Mouse (Mus musculus) brown adipose tissue, adult 24 weeks (tissue): Measurements from ENCODE around the gene Ccdc91. TPM values are rescaled to one million over a fixed set of nuclear protein-coding genes. Genes with fewer than 3 reads are reported as not detected.
A peak's percentile ranks its signal among the peaks of the same experiment; 100 is the strongest.

ENCODE experiments used
- H3K27ac ChIP-seq: fragments of 200-500 bp; replicated peaks from 2 replicates; pipeline ENCODE4 v1.5.1; 2012; ENCODE audit warnings: low read depth, mild to moderate bottlenecking, low read length
- H3K4me1 ChIP-seq: fragments of 200-500 bp; 2 replicates; pipeline ENCODE4 v1.6.1; 2012; ENCODE audit warnings: low read length, mixed read lengths; ENCODE audit not compliant: control insufficient read depth, insufficient read depth, insufficient read length
- H3K4me3 ChIP-seq: fragments of 200-500 bp; 2 replicates; pipeline ENCODE4 v1.5.1; 2012; ENCODE audit warnings: low read depth, mild to moderate bottlenecking, low read length, moderate library complexity; ENCODE audit not compliant: insufficient read depth
- polyA plus RNA-seq: library from polyadenylated mRNA; stranded (reverse); fragments of >200 nt; gene quantifications from 2 replicates; pipeline ENCODE4 v1.2.4, GENCODE M21; 2012; ENCODE audit not compliant: missing spikeins, insufficient read depth, insufficient read length

The Ccdc91 gene
- polyA plus RNA-seq, 1 experiment = 29.4 TPM

DNA sequence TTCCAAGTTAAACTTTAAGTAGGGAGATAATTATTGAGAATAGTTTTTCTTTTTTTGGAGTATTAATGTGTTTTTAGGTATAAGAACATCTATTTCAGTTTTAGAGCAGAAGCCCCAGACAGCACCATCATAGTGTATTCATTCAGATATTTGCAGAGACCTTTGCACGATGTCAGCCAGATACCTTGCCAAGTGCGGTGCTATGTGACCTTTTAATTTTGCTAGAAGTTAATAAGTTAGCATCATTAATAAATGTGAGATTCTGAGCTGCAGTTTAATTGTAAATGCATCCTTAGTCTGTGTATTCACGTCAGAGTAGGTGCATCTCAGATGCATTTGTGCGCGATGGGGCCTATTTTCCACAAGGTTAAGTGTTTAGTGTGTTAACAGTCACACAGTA, 59.3 kb downstream of the Ccdc91 start:
- H3K4me3 ChIP-seq = no peak overlapping the region
- H3K4me1 ChIP-seq = peaks cover 3% of the 10 kb centered on the region; the same call in 1 of the 2 replicates
- no peak overlapping the region for H3K27ac ChIP-seq

DNA sequence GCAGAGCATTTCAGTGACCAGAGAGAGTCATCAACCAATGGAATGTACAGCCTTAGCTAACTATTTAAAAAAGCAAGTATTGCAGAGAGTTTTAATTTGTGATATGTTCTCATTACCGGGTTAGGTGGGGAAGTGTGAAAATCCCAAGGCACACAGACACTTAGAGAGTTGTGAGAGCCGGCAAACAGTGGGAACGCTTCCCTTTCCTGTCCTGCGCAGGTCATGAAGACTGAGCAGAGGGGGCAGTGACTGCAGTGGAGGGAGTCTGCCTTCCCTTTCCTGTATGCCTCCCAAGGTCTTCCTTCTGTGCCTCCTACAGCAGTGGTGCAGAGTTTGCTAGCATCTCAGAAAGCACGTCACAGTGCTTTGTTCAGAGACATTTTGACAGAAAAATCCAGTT, 62.6 kb downstream of the Ccdc91 start:
- no peak overlapping the region for H3K4me3 ChIP-seq
- no peak overlapping the region for H3K27ac ChIP-seq
- peaks cover 3% of the 10 kb centered on the region; the same call in 1 of the 2 replicates for H3K4me1 ChIP-seq

DNA sequence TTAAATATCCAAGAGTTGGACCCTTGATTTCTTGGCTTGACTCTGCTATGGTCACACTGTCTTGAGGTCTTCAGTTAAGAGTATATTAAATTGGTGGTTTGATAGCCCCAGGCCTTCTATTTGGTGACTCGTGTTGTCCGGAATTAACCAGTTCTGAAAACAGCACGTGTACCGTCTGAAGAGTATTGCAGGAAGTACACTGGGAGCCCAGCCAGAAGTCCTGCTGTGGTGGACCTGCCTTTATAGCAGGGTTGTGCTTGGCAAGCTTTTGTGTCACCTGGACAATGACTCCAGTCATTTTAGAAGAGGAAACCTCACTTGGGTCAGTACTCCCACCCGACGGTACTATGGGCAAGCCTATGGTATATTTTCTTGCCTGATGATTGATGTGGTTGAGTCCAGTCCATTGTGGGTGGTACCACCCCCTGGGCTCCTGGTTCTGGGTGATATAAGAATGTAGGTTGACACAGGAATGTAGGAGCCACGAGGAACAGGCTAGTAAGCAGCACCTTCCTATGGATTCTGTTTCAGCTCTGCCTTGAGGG, 63.5 kb downstream of the Ccdc91 start:
- Histone ChIP-seq H3K4me3 (no peak overlapping the region), H3K4me1 (peaks cover 3% of the 10 kb centered on the region; the same call in 1 of the 2 replicates), H3K27ac (no peak overlapping the region)

DNA sequence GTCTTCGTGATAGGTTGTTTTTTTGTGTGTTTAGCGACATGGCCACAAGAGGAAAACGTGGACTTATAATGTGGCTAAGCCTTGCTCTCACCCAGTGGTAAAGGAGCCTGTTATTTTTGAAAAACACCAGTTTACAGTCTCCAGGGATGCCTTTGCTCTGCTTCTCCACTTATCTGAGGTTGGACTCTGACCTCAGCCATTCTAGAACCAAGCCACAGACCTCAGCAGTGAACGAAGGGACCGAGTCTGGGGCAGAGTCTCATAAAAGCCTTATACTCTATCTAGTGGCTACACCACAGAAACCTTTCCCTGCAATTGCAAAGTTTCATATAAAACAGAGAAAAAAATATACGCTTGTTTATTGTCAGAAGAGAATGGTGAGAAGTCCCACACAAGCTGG, 65.3 kb downstream of the Ccdc91 start:
- H3K4me3 ChIP-seq = no peak overlapping the region
- H3K4me1 ChIP-seq = peaks cover 3% of the 10 kb centered on the region; the same call in 1 of the 2 replicates
- no peak overlapping the region for H3K27ac ChIP-seq

DNA sequence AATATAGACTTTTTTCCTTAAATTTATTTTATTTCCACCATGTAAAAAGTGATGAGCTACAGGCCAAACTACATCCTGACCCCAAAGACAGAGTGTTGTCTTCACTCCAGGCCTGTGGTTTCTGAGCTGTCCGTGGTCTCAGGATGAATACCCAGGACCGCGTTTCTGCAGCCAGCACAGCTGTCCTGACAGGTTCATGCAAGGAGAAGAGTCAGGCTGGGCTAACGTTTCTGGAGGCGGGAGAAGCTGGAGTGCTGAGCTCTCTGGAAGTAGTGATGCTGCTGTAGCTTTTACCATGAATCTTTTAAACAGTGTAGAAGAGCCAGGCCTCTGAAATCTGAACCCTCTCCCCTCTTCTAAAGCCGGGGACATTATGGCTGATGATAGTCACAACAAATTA, 80.0 kb downstream of the Ccdc91 start:
- Histone ChIP-seq H3K27ac (no peak overlapping the region), H3K4me3 (no peak overlapping the region), H3K4me1 (no peaks in the 10 kb centered on the region)

DNA sequence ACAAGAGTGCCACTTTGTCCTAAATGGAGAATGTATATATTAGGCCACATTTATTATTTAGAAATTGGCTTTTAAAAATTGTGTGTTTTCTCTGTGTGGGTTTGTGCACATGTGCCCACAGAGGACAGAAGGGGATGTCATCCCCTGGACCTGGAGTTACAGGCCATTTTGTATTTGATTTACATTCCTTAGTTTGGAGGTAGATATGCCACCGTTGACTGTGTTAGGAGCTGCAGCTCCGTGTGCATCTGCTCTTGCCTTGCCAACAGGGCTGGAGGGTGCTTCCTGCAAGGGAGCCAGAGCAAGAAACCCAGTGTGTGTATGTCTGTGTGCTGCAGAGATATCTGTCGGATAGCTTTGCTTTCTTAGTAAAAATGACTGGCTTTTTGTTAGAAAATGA, 83.7 kb downstream of the Ccdc91 start:
- Histone ChIP-seq H3K27ac (no peak overlapping the region), H3K4me1 (no peaks in the 10 kb centered on the region), H3K4me3 (no peak overlapping the region)

DNA sequence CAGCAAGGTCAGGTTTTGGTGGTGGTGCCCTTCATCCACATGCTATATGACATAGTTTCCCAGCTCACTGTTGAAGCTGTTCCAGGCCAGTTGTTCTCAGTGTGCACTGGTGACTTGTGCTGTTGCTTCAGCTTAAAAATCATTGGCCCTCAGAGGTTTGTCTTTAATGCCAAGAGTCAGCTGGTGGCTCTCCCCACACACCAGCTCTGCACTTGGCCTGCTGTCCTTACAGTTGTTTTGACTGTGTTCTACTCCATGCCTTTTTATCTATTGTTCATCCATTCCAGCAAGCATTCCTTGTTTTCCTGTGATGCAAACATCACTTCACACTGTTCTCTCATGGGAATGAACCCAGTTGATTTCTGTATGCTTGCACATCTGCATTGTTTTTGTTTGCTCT, 84.8 kb downstream of the Ccdc91 start:
- Histone ChIP-seq H3K27ac (no peak overlapping the region), H3K4me3 (no peak overlapping the region), H3K4me1 (no peaks in the 10 kb centered on the region)

DNA sequence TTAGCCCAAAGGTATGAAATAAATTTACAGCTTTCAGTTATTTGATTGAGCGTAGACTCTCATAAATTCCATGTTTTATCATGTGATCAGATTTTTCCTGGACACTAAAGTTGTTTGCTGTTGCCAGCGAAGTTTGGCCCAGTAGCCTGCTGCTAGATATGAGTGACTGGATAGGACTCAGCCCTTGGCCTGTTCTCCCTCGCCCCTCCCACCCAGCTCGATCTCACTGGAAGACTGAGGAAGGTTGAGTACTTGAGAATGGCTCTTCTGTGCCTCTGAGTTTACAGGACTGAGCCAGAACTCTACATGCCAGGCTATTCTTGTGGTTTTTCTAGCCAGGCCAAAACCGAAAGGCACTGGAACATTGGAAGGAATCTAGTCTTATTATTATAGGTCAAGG, 93.6 kb downstream of the Ccdc91 start:
- H3K4me1 ChIP-seq = no peaks in the 10 kb centered on the region
- H3K27ac ChIP-seq = peak overlapping the region; percentile 43; the same call in 1 of the 2 replicates
- H3K4me3 ChIP-seq = no peak overlapping the region

DNA sequence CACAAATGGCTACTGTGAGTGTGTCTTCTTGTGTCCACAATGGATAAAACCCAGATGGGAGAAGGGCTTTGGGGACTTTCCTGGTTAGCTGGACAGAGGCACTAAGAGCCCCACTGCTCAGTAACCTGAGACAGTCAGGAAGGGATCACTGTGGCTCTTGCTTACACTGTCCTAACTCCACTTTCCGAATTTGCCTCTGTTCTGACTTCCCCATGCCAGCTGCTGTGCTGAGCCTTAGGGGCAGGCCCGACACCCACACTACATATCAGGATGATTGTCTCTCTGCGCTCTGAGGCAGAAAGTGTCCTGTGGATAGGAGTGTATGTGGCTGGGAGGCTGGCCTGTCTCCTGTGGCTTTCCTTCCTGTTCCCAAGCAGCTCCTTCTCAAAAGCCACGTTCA, 97.5 kb downstream of the Ccdc91 start:
- H3K4me1 ChIP-seq = no peaks in the 10 kb centered on the region
- no peak overlapping the region for H3K27ac ChIP-seq
- no peak overlapping the region for H3K4me3 ChIP-seq

DNA sequence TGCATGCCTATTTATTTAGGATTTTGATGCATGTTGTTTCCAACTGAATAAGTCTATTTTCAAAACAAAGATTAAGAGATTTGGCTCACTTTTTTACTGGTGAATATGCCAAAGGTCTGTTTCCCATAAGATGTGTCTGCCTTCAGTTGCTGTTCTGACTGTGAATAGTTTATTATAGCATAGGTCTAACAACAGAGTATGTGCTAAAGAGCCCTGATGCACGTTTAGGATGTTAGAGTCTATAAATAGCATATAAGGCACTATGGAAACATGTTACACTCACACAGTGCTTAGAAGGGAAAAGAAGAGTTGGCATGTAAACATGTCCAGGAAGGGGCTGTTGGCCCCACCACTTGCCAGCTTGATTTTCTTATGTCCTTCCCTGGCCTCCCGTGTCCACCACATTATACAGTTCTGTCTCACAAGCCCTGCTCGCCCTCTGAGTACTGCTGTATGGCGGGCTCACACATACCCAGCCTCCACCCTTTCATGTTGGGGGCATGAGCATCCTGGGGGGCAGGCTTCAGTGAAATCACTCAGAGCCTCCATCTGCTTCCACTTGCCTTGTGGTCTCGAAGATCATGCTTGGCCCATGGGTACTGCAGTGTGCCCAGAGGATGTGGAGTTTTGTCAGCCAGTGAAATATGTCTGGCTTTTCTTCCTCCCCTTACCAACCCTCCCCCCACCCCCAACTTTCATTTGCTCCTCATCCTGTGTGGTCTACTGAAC, 99.0 kb downstream of the Ccdc91 start:
- no peak overlapping the region for H3K27ac ChIP-seq
- no peak overlapping the region for H3K4me3 ChIP-seq
- no peaks in the 10 kb centered on the region for H3K4me1 ChIP-seq

DNA sequence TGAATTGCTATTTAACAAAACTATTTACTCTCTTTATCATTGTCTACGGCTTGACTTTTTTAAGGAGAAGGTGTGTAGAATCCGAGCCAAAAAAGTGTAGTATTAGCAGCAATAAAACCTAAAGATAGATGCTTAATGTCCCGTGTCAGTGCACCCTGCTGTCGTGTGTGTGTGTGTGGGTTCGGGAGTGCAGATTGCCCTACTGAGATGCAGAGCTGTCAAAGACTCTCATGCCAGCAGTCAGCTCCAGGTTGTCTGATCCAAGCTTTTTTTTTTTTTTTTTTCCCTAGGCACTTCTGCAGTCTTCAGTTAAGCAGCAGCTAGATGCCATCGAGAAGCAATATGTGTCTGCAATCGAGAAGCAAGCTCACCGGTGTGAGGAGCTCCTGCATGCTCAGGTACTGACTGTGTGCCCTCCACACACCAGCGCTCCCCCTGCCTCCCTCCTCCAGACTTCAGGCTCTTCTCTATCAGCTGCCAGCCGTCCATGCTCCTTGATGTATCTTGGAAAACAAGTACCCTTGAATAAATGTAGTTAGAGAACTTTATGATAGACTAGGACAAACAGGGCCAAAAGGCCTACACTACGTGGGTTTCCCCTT, 99.7 kb downstream of the Ccdc91 start:
- Histone ChIP-seq H3K4me3 (no peak overlapping the region), H3K4me1 (no peaks in the 10 kb centered on the region), H3K27ac (no peak overlapping the region)

DNA sequence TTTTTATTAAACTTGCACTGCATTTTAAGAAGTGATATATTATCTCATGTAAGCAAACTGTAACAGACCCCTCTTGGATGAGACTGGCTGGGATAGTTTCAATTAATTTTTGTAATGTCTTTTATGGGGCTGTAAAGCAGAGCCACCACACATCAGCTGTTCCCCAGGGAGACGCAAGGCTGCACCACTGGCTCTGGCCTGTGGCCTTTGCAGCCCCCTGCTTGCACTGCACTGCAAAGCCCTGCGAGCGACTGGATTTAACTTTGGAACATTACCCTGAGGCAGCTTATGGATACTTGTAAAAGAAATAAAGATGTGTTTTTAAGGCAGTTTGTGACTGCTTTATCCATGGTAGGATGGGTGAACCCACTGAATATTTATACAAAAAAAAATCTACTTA, 112.0 kb downstream of the Ccdc91 start:
- Histone ChIP-seq H3K4me1 (no peaks in the 10 kb centered on the region), H3K4me3 (no peak overlapping the region), H3K27ac (no peak overlapping the region)

DNA sequence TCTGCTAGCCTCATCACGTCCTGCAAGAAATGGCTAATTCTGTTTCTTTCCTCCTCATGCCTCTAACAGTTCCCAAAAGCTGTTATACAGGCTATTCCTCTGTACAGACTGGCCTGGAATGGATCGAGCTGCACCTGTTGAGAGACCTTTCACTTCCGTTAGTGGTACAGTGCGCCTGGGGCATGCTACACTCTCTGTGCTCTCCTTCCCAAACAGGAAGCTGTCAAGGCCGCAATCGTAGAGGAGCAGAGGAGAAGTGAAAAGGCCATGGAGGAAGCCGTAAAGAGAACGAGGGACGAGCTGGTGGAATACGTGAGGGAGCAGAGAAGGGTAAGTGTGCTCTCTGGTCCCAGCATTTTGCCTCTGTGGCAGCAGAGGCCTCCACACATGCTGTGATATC, 131.0 kb downstream of the Ccdc91 start:
- Histone ChIP-seq H3K27ac (no peak overlapping the region), H3K4me1 (no peaks in the 10 kb centered on the region), H3K4me3 (no peak overlapping the region)

DNA sequence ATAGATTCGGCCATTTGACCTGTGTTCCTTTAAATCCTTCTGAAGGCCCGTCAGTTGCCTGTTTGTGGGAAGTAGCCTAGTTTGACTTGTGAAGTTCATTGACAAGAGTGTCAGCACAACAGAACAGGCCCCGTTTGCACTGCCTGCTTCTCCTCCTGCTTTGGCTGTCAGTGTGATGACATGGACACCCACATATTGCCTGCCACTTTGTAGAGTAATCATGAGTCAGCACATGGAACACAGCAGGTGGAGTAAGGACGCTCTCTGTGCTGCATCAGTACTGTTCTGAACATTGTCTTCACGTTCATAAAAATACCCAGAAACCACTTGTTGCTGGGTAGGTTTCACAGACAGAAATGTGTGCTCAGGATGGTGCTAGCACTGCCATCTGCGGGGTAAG, 132.0 kb downstream of the Ccdc91 start:
- no peak overlapping the region for H3K4me3 ChIP-seq
- no peaks in the 10 kb centered on the region for H3K4me1 ChIP-seq
- H3K27ac ChIP-seq = no peak overlapping the region

DNA sequence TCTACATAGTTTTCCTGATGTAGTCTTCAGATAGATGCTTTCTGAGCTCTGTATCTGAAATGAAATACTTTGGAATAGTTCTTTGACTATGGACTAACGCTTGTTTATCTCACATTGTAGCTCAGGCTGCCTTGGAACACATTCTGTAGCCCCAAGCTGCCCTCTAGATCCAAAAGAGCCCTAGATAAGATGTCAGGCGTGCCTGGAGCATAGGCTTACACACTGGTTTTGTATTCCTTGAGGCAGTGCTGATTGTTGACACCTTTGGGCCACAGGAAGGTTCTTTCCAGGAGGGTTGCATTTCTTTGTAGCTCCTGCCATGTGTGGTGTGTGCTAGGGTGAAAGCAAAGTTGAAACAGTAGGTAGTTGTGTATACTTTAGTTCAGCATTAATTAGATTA, 139.7 kb downstream of the Ccdc91 start:
- Histone ChIP-seq H3K4me1 (no peaks in the 10 kb centered on the region), H3K4me3 (no peak overlapping the region), H3K27ac (no peak overlapping the region)

DNA sequence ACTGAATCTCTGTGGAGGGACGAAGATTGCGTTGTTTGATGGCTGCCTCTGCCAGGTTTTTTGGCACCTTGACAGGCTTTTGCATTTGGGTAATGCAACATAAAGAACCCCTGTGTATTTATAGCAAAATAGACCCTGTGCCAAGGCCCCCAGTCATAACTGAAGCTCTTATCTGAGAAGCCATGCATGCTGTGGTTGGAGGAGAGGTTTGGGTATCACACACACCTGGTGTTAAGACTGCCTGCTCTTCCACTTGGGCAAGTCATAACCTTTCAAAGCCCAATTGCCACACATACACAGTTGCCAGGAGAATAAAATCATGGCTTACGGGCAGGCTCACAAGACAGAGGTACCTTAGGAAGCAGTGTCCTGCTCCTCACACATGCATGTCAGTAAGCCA, 147.5 kb downstream of the Ccdc91 start:
- Histone ChIP-seq H3K4me3 (no peak overlapping the region), H3K27ac (no peak overlapping the region), H3K4me1 (no peaks in the 10 kb centered on the region)
